Mouse (Mus musculus): ENCODE data around the gene Rabep2. TPM values are rescaled to one million over a fixed set of nuclear protein-coding genes. Genes with fewer than 3 reads are reported as not detected.

Gene Rabep2
- total RNA-seq, 2 experiments from 2014 or later: 13.5 to 14.7 TPM

GRCm38 (mm10) chr7:126460623-126461399 is 32.3 kb downstream of the Rabep2 start:
- no peak for TF ChIP-seq CTCF (conservative IDR thresholded peaks at IDR 0.05)
- no peak overlapping the region for H3K27ac ChIP-seq
- no peak overlapping the region for H3K4me3 ChIP-seq
- no peak for DNase-seq (ENCODE audit: low spot score in 2 of 2)

- no peak for DNase-seq (ENCODE audit: low spot score in 2 of 2)
- Histone ChIP-seq H3K4me3 (no peak overlapping the region), H3K27ac (no peak overlapping the region)
- TF ChIP-seq CTCF (conservative IDR thresholded peaks at IDR 0.05): no peak
Observed at GRCm38 (mm10) chr7:126461626-126462025, 33.1 kb downstream of the Rabep2 start.

GRCm38 (mm10) chr7:126463004-126463403 is 34.4 kb downstream of the Rabep2 start, which contains the start of gene Atp2a1:
Gene Atp2a1, minus strand, starts transcription at chr7:126463108.
- no peak for TF ChIP-seq CTCF (conservative IDR thresholded peaks at IDR 0.05)
- Histone ChIP-seq H3K27ac (no peak within 1 kb of the TSS), H3K4me3 (no peak within 1 kb of the TSS)
- DNase-seq (ENCODE audit: low spot score in 2 of 2): no peak

- no peak overlapping the region for H3K27ac ChIP-seq
- DNase-seq (ENCODE audit: low spot score in 2 of 2): no peak
- H3K4me3 ChIP-seq: no peak overlapping the region
- TF ChIP-seq CTCF (conservative IDR thresholded peaks at IDR 0.05): no peak
Observed at GRCm38 (mm10) chr7:126463547-126463946, 35.0 kb downstream of the Rabep2 start.

GRCm38 (mm10) chr7:126464121-126464520 is 35.6 kb downstream of the Rabep2 start:
- no peak for DNase-seq (ENCODE audit: low spot score in 2 of 2)
- no peak for TF ChIP-seq CTCF (conservative IDR thresholded peaks at IDR 0.05)
- Histone ChIP-seq H3K4me3 (no peak overlapping the region), H3K27ac (no peak overlapping the region)

GRCm38 (mm10) chr7:126464836-126465235 is 36.3 kb downstream of the Rabep2 start:
- no peak overlapping the region for H3K4me3 ChIP-seq
- DNase-seq (ENCODE audit: low spot score in 2 of 2): no peak
- H3K27ac ChIP-seq: no peak overlapping the region
- TF ChIP-seq CTCF (conservative IDR thresholded peaks at IDR 0.05): no peak

GRCm38 (mm10) chr7:126465246-126466030 is 36.9 kb downstream of the Rabep2 start:
- no peak for TF ChIP-seq CTCF (conservative IDR thresholded peaks at IDR 0.05)
- Histone ChIP-seq H3K27ac (no peak overlapping the region), H3K4me3 (no peak overlapping the region)
- DNase-seq (ENCODE audit: low spot score in 2 of 2): no peak

- no peak for DNase-seq (ENCODE audit: low spot score in 2 of 2)
- no peak overlapping the region for H3K27ac ChIP-seq
- no peak overlapping the region for H3K4me3 ChIP-seq
- TF ChIP-seq CTCF (conservative IDR thresholded peaks at IDR 0.05): no peak
Observed at GRCm38 (mm10) chr7:126466116-126466515, 37.6 kb downstream of the Rabep2 start.

- TF ChIP-seq CTCF (conservative IDR thresholded peaks at IDR 0.05): no peak
Observed at GRCm38 (mm10) chr7:126466707-126467106, 38.1 kb downstream of the Rabep2 start.

GRCm38 (mm10) chr7:126467271-126467670 is 38.7 kb downstream of the Rabep2 start:
- peak; percentile 84 for TF ChIP-seq CTCF (conservative IDR thresholded peaks at IDR 0.05)
- peak in 1 of 2 experiments; percentile 50 for DNase-seq (ENCODE audit: low spot score in 2 of 2)

More at GRCm38 (mm10) chr7:126466707-126467106, 38.1 kb downstream of the Rabep2 start:
- no peak for DNase-seq (ENCODE audit: low spot score in 2 of 2)
- Histone ChIP-seq H3K27ac (no peak overlapping the region), H3K4me3 (no peak overlapping the region)

GRCm38 (mm10) chr7:126467834-126468627 is 39.5 kb downstream of the Rabep2 start:
- TF ChIP-seq CTCF (conservative IDR thresholded peaks at IDR 0.05): no peak
- H3K4me3 ChIP-seq: no peak overlapping the region
- no peak for DNase-seq (ENCODE audit: low spot score in 2 of 2)
- no peak overlapping the region for H3K27ac ChIP-seq

More at GRCm38 (mm10) chr7:126467271-126467670, 38.7 kb downstream of the Rabep2 start:
- H3K27ac ChIP-seq: no peak overlapping the region
- no peak overlapping the region for H3K4me3 ChIP-seq

- H3K4me3 ChIP-seq: no peak overlapping the region
- no peak overlapping the region for H3K27ac ChIP-seq
- TF ChIP-seq CTCF (conservative IDR thresholded peaks at IDR 0.05): no peak
- no peak for DNase-seq (ENCODE audit: low spot score in 2 of 2)
Observed at GRCm38 (mm10) chr7:126470077-126470476, 41.5 kb downstream of the Rabep2 start.

- H3K27ac ChIP-seq: no peak overlapping the region
Observed at GRCm38 (mm10) chr7:126471361-126471760, 42.8 kb downstream of the Rabep2 start.

More at GRCm38 (mm10) chr7:126471361-126471760, 42.8 kb downstream of the Rabep2 start:
- H3K4me3 ChIP-seq: no peak overlapping the region
- no peak for TF ChIP-seq CTCF (conservative IDR thresholded peaks at IDR 0.05)
- DNase-seq (ENCODE audit: low spot score in 2 of 2): no peak

Data from layer of hippocampus, adult 2 months (tissue).